Mouse (Mus musculus) liver, adult 2 months (tissue): ENCODE results near the gene 2210010C04Rik. TPM values are rescaled to one million over a fixed set of nuclear protein-coding genes. Genes with fewer than 3 reads are reported as not detected.
"Not testable (repeated sequence)": the region's sequence is repeated elsewhere in the genome, so short reads cannot be mapped to it uniquely, and the experiment has no call there.

Experiments used
- DNase-seq: peaks from one replicate; pipeline ENCODE4 v3.0.0-alpha.2; 2011; ENCODE audit warnings: low read depth, low spot score; ENCODE audit errors: extremely low read depth
- H3K27ac ChIP-seq: fragments of 200-500 bp; replicated peaks from 2 replicates; pipeline ENCODE4 v1.5.1; 2012; ENCODE audit warnings: low read depth, mild to moderate bottlenecking, control low read depth, inconsistent platforms, low read length; ENCODE audit not compliant: insufficient read depth
- H3K27me3 ChIP-seq: fragments of 200-500 bp; 2 replicates; pipeline ENCODE4 v1.6.1; 2012; ENCODE audit warnings: mild to moderate bottlenecking, moderate library complexity, low read length, inconsistent platforms; ENCODE audit not compliant: control insufficient read depth, insufficient read depth
- H3K36me3 ChIP-seq: fragments of 200-500 bp; 2 replicates; pipeline ENCODE4 v1.6.1; 2012; ENCODE audit warnings: low read length, inconsistent platforms; ENCODE audit not compliant: control insufficient read depth, insufficient read depth
- H3K4me1 ChIP-seq: fragments of 200-500 bp; 2 replicates; pipeline ENCODE4 v1.6.1; 2011; ENCODE audit warnings: low read length; ENCODE audit not compliant: control insufficient read depth, insufficient read depth
- H3K4me3 ChIP-seq: fragments of 200-500 bp; 2 replicates; pipeline ENCODE4 v1.5.1; 2011; ENCODE audit warnings: low read depth, mild to moderate bottlenecking, control low read depth, low read length, moderate library complexity; ENCODE audit not compliant: insufficient read depth
- H3K79me2 ChIP-seq: fragments of 200-500 bp; 2 replicates; pipeline ENCODE4 v1.6.1; 2012; ENCODE audit warnings: inconsistent platforms, mild to moderate bottlenecking, low read length, moderate library complexity; ENCODE audit not compliant: control insufficient read depth, insufficient read depth
- H3K9ac ChIP-seq: fragments of 200-500 bp; 2 replicates; pipeline ENCODE4 v1.6.1; 2012; ENCODE audit warnings: low read depth, mild to moderate bottlenecking, control low read depth, inconsistent platforms, low read length
- CTCF ChIP-seq: fragments of 200-500 bp; IDR thresholded peaks from 2 replicates; pipeline ENCODE4 v1.5.1; 2011; ENCODE audit warnings: low read depth, low read length, control low read depth
- POLR2A ChIP-seq: fragments of 200-500 bp; IDR thresholded peaks from 2 replicates; pipeline ENCODE4 v1.6.1; 2011; ENCODE audit warnings: low read length, control low read depth; ENCODE audit not compliant: insufficient read depth; ENCODE audit errors: extremely low read depth
- WGBS: fragments of 180-500 bp; shearing (Covaris S2); methylation state at CpG from one replicate; pipeline ENCODE4 v1.1.7; 2018; 5-methylcytosine and 5-hydroxymethylcytosine counted together
- polyA plus RNA-seq: library from polyadenylated mRNA; depleted of rRNA; stranded (reverse); fragments of >200 nt; gene quantifications from 2 replicates; pipeline ENCODE4 v1.2.3, GENCODE M21; 2012; rRNA removed
- total RNA-seq: library from RNA; depleted of rRNA; stranded (reverse); fragments of >200 nt; gene quantifications from 2 replicates; pipeline ENCODE4 v1.2.3, GENCODE M21; 2014; rRNA removed

2210010C04Rik gene
- total and polyA plus RNA-seq, 2 experiments = 0.22 to 43.8 TPM

- WGBS = 69% methylated on average over 4 of the region's 4 CpGs
Measured at GRCm38 (mm10) chr6:41015065-41015464, 20.2 kb downstream of the 2210010C04Rik start.

GRCm38 (mm10) chr6:40999379-40999778 is 35.9 kb downstream of the 2210010C04Rik start, which contains the start of gene Gm2663:
TSS of gene Gm2663 (minus strand) at chr6:40999479.
- not testable (repeated sequence) for DNase-seq, H3K4me3 ChIP-seq, H3K4me1 ChIP-seq, H3K9ac ChIP-seq, H3K27ac ChIP-seq, H3K79me2 ChIP-seq, H3K27me3 ChIP-seq, H3K36me3 ChIP-seq

More at GRCm38 (mm10) chr6:41015065-41015464, 20.2 kb downstream of the 2210010C04Rik start:
- no peak overlapping the region for H3K9ac ChIP-seq
- TF ChIP-seq CTCF = no peak
- TF ChIP-seq POLR2A = no peak
- DNase-seq = no peak
- no peak overlapping the region for H3K27ac ChIP-seq
- H3K4me1 ChIP-seq = no peaks in the 10 kb centered on the region
- no peak overlapping the region for H3K4me3 ChIP-seq
- H3K79me2 ChIP-seq = no peaks in the 10 kb centered on the region
- H3K27me3 ChIP-seq = no peaks in the 10 kb centered on the region
- no peaks in the 10 kb centered on the region for H3K36me3 ChIP-seq

Other genes starting within 250 kb of the 2210010C04Rik start
- gene Moxd2, start 148.0 kb downstream of the 2210010C04Rik start, total RNA-seq = not detected in 2 replicates
- not detected in 2 replicates for gene Moxd2, start 148.0 kb downstream of the 2210010C04Rik start, polyA plus RNA-seq
- not detected in 2 replicates for gene Prss58, start 135.1 kb downstream of the 2210010C04Rik start, total RNA-seq
- not detected in 2 replicates for gene Prss58, start 135.1 kb downstream of the 2210010C04Rik start, polyA plus RNA-seq
- not detected in 2 replicates for gene 1700074P13Rik, start 95.0 kb downstream of the 2210010C04Rik start, total RNA-seq
- not detected in 2 replicates for gene 1700074P13Rik, start 95.0 kb downstream of the 2210010C04Rik start, polyA plus RNA-seq
- not detected in 2 replicates for gene Gm4744, start 83.6 kb downstream of the 2210010C04Rik start, total RNA-seq
- not detected in 2 replicates for gene Gm4744, start 83.6 kb downstream of the 2210010C04Rik start, polyA plus RNA-seq
- gene 1810009J06Rik, start 70.8 kb downstream of the 2210010C04Rik start, total RNA-seq = not detected in 2 replicates
- gene 1810009J06Rik, start 70.8 kb downstream of the 2210010C04Rik start, polyA plus RNA-seq = not detected in 2 replicates
- not detected in 2 replicates for gene Gm2663, start 36.0 kb downstream of the 2210010C04Rik start, total RNA-seq
- not detected in 2 replicates for gene Gm2663, start 36.0 kb downstream of the 2210010C04Rik start, polyA plus RNA-seq